Mouse (Mus musculus) embryonic stem cell, embryonic (primary cell): ENCODE measurements at regions not wholly inside any gene's neighbourhood (a gene's known extent, or its start where the extent isn't known, plus 50 kb on each side); places are given as distances from the start of the nearest gene placed in this dataset.

Experiments used
- CTCF ChIA-PET, 4 experiments: fragments of 300-600 bp in 2 of 4; fragments of 350-600 bp in 2 of 4; sonication (Branson Sonifier 250); formaldehyde crosslinking; loops; one replicate each; lab custom pipeline; 2022; ENCODE audit warnings: inconsistent platforms in 2 of 4; lab: Charles Lee
- POLR2A ChIA-PET, 4 experiments: fragments of 300-600 bp in 2 of 4; fragments of 350-600 bp in 2 of 4; sonication (Branson Sonifier 250); formaldehyde crosslinking; loops; one replicate each; lab custom pipeline; 2022; ENCODE audit warnings: antibody characterized with exemption in 4 of 4, inconsistent platforms in 1 of 4; lab: Charles Lee

DNA sequence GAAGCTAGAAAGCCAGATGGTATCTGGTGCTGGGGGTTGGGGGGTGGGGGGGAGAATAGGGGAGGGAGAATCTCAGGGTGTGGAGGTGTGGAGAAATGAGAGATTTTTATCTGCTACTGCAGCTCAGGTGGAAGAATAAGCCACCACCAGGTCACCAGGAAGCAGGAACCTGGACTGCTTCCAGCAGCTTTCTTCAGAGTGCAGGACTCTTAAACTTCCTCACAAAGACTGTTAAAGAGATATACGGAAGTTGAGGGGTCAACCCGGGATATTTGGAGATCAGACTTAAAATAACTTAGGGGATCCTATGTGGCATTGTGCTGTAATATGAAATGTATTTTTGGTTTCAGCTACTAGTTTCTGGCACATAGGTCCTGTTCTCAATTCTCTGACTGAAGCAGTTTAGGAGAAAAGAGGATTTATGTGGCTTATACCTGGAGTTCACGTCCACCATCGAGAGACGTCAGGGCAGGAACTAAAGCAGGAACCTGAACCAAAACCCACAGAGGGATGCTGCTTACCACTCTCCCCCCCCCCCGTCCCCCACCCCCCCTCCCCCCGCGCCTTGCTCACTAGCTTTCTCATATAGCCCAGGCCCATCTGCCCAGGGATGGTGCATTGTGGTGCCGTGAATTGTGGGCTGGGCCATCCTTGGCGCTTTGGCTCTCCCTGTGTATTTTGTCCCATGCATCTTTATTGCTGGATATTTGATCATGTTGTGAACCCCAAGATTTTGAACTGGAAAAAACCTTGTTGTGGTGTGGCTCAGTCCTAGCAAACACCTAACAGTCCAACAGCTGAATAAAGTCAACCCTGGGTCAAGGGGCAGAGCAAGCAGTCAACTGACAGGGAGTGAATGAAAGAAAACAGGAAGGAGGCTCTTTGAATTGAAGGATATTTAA, 143.2 kb downstream of the Qrsl1 start:
- ChIA-PET CTCF (interaction anchor here in 1 of 4 experiments (0.6 kb wide), 1 partner anchor 112 kb away, joined by 7 read pairs; no protein-coding TSS in a partner anchor), POLR2A (interaction anchor here in 2 of 4 experiments (0.9 to 1.7 kb wide), 3 partner anchors 15 to 181 kb away, joined by 3 to 6 read pairs (median 4); no protein-coding TSS in a partner anchor)

- CTCF ChIA-PET, result no interaction called here
These were observed 142.2 kb downstream of the Qrsl1 start for GRCm38 (mm10) chr10:43759186-43759905.

GRCm38 (mm10) chr10:43759906-43760281, 141.7 kb downstream of the Qrsl1 start:
- ChIA-PET POLR2A (no interaction called here), CTCF (no interaction called here)

More at GRCm38 (mm10) chr10:43759186-43759905, 142.2 kb downstream of the Qrsl1 start:
- POLR2A ChIA-PET, result interaction anchor here in 1 of 4 experiments (0.9 kb wide), 1 partner anchor 146 kb away, joined by 6 read pairs; no protein-coding TSS in a partner anchor

DNA sequence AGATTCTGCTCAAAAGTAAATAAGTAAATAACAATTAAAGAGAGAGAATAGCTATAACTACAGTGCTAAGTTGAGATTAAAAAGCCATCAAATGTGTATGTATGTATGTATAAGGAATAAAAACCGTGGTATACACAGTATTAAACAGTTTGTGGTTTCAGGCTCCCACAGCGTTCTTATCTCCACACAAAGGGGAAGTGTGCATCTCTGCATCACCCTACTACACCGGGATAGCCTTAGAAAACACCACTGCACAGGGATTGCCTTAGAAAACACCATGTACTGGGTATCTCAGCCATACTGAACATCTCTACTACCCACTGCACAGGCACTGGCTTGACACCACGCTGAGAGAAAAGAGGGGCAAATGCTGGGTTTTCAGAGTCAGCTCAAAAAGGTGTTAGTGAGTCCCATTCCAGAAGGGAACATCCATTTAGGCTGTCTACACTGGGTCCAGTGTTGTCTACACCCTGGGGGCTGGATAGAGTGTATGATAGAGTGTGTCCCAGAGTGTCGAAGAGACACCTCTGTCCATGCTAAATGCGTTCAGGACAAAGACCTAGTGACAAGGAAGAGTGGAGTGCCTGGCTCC, 139.5 kb downstream of the Qrsl1 start:
- CTCF ChIA-PET, result no interaction called here
- POLR2A ChIA-PET, result no interaction called here

DNA sequence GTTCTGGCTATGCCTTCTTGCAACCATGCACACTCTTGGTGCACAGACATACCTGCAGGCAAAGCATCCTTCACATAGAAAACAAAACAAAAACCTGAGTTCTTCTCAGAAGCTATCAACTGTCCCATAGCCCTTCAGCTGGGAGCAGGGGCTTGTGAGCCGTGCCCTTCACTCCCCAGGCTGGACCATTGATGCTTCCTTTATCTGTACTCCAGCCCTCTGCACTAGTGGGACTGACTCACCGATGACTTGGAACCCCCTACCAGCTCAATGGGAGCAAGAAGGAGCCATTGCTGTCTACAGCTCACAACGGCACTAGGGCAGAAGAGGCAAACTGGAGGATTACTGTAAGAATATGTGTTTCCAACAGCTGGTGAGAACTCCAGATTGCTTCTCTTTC, 137.0 kb downstream of the Qrsl1 start:
- CTCF ChIA-PET, result no interaction called here
- POLR2A ChIA-PET, result interaction anchor here in 1 of 4 experiments (0.8 kb wide), 1 partner anchor 21 kb away, joined by 4 read pairs; no protein-coding TSS in a partner anchor

- ChIA-PET CTCF (no interaction called here), POLR2A (no interaction called here)
These were observed 136.3 kb downstream of the Qrsl1 start for GRCm38 (mm10) chr10:43765275-43765674.

GRCm38 (mm10) chr10:43765829-43766486, 135.6 kb downstream of the Qrsl1 start:
- CTCF ChIA-PET, result no interaction called here
- POLR2A ChIA-PET, result interaction anchor here in 1 of 4 experiments (1.3 kb wide), 1 partner anchor 186 kb away, joined by 3 read pairs; no protein-coding TSS in a partner anchor

DNA sequence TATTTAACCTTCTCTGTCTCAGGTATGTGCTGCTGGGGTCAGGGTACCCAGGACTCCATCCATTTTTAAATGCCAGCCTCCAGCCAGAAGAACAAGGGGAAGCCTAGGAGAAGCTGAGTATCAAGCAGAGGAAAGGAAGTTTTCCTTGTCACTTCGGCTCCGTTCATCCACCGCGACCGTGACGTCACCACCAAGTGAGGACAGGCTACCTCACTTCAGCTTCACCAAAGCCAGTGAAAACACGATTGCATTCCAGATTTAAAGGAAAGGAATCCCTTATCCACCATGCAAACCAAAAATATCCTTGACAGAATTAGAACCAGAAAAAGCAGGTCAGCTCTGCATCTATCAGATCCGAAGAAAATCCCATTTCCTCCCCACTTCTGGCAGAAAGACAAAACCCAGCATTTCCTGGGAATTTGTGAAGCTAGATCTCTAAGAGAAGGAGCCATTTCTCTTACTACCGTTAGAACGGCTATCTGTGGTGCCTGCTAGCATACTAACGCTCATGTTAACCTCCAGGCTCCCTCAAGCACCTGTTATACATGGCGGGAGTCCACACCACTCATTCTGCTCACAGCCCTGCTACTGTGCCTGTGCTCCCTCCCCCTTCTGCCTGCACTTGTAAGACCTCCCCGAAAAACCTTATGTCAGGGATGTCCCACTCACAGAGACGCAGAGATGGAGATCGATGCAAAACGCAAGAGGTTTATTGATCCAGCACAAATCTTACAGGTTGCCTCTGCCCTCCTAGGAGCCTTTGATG, 133.4 kb downstream of the Qrsl1 start:
- CTCF ChIA-PET, result no interaction called here
- POLR2A ChIA-PET, result interaction anchor here in 1 of 4 experiments (0.6 to 0.8 kb wide), 2 partner anchors 9 to 498 kb away, joined by 3 to 10 read pairs; no protein-coding TSS in a partner anchor

DNA sequence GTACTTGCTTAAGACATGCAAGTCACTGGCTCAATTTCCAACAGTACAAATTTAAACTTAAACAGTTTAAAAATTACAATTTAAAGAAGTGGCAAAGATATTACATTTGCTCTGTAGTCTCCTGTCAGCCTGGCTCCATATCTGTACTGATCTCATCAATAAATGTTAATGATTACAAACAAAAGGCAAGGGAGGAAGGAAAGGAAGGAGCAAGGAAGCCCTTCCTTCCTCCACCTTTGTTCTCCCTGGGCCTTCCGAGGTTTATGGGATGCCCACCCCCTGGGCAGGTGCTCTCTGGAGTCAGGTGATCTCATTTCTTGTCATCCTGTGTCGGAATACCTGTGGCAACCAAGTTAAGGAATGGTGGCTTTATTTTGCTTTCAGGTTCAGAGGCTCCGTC, 132.5 kb downstream of the Qrsl1 start:
- CTCF ChIA-PET, result no interaction called here
- POLR2A ChIA-PET, result no interaction called here

DNA sequence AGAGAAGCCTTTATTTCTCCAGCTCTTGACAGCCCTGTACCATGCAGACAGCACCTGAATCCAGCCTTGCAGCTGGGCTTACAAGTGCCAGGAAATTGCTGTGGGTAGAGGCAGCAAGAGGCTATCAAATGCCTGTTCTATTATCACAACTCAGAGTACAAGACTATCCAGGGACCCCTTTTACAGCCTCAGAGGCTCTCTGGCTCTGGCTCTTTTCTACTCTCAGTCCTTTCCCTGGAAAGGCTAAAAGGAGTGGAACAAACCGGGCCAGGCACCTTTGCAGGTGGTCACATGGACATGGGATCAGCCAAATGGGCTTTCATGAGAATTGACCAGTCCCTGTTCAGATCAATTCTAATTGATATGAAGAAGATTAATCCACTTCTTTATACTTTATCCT, 125.7 kb downstream of the Qrsl1 start:
- ChIA-PET CTCF (no interaction called here), POLR2A (no interaction called here)

GRCm38 (mm10) chr10:43777612-43778600, 123.6 kb downstream of the Qrsl1 start:
- ChIA-PET CTCF (interaction anchor here in 1 of 4 experiments (0.7 kb wide), 1 partner anchor 9 kb away, joined by 3 read pairs; no protein-coding TSS in a partner anchor), POLR2A (interaction anchor here in 1 of 4 experiments (0.7 to 1.3 kb wide), 2 partner anchors 10 to 754 kb away, joined by 3 to 4 read pairs; no protein-coding TSS in a partner anchor)

DNA sequence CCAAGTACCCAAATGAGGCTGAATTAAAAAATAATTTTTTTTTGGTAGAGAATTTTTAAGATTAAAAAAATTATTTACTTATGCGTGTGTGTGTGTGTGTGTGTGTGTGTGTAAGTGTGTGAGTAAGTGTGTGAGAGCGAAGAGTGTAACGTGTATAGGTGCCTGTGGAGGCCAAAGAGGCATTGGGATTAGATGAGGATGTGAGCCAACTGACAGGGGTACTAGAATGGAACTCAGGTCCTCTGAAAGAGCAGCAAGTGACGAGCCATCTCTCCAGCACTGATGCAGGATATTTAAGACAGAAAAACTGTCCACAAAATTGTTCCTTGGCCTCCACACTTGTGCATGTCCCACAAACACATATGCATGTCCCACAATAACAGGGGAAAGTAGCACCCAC, 121.0 kb downstream of the Qrsl1 start:
- POLR2A ChIA-PET, result no interaction called here

DNA sequence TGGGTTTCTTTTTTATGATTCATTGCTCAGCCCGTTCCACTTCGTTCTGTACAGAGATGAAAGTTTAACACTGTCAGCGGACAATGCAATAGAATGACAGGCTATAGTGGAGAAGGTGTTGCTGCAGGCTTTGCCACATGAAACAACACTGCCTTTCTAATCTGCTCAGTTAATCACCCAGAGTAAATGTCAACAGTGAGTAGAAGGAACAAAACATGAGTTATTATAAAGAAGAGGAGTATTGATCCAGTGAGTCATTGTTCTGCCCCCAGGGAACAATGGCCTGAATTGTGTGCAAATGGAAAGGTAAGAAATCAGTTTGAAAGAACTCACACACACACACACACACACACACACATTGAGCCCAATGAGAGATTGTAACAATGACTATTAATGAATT, 118.2 kb downstream of the Qrsl1 start:
- ChIA-PET POLR2A (no interaction called here), CTCF (no interaction called here)

More for the DNA sequence above, 121.0 kb downstream of the Qrsl1 start:
- CTCF ChIA-PET, result interaction anchor here in 1 of 4 experiments (0.5 kb wide), 1 partner anchor 198 kb away, joined by 4 read pairs; no protein-coding TSS in a partner anchor

DNA sequence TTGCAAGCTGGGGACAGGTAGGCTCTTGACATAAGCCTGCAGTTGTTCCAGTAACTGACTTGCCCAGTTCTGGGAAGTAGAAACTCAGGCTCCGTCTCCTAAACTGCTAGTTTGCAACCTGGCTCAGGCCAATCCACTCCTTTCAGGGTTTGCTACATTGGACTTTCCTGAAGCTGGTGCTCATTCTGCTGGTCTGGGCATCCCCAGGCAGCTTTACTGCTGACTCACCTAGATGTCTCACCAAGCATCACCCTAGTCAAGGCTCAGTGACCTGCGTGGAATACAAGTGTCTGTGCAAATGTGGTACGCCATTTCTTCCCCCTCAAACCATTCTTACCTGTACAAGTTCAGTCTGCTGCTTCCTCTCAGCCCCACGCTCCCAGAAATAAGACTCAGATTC, 110.8 kb downstream of the Qrsl1 start:
- POLR2A ChIA-PET, result interaction anchor here in 1 of 4 experiments (0.6 kb wide), 1 partner anchor 15 kb away, joined by 3 read pairs; no protein-coding TSS in a partner anchor

DNA sequence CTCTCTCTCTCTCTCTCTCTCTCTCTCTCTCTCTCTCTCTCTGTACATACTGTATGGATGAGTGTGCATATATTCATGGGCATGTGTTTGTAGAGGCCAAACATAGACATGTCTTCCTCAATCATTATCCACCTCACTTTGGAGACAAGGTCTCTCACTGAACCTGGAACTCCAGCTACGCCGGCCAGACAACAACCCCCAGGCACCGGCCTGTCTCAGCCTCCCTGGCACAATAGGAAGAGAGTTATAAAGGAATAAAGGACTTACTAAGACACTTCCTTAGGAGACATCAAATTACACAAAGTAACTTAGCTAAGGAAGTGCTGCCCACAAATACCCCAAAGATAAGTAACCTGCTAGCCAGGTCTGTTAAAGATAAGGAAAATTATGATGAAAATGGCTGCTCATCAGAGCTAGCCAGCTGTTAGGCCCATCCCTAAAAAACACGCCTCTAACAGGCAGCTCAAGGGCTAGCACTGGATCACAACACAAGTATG, 110.0 kb downstream of the Qrsl1 start:
- ChIA-PET POLR2A (no interaction called here), CTCF (no interaction called here)

More for the DNA sequence above, 110.8 kb downstream of the Qrsl1 start:
- CTCF ChIA-PET, result no interaction called here

DNA sequence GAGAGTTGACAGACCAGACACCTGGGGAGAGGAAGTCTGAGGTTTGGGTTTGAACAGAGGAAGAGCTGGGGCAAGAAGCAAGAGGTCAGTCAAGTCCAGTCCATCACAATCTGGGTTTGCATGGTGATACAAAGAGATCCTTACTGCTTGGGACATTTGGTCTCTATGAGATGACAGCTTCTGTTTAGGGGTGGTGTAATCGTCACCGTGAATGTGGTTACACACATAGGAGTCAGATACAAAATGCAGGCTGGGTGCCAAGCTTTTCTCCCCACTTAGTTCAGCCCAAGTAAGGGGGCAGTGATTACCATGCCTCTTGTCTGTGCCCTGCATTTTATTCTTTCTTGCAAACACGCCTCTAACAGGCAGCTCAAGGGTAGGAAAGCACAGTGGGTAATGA, 108.9 kb downstream of the Qrsl1 start:
- POLR2A ChIA-PET, result no interaction called here
- CTCF ChIA-PET, result no interaction called here
